Mouse (Mus musculus) common myeloid progenitor, adult 5-6 weeks (primary cell): ENCODE measurements at regions not wholly inside any gene's neighbourhood (a gene's known extent, or its start where the extent isn't known, plus 50 kb on each side); places are given as distances from the start of the nearest gene placed in this dataset.

Experiments
- ATAC-seq: replicated peaks from 2 replicates; pipeline ENCODE4 v1.8.0; 2016; ENCODE audit warnings: low read depth, mild to moderate bottlenecking, moderate TSS enrichment, inconsistent platforms; ENCODE audit not compliant: poor library complexity, severe bottlenecking

- no peak for ATAC-seq
These were observed 329.4 kb downstream of the Galc start for GRCm38 (mm10) chr12:97929877-97930276.

- no peak for ATAC-seq
These were observed 332.2 kb downstream of the Galc start for GRCm38 (mm10) chr12:97927036-97927435.

- ATAC-seq = no peak
These were observed 337.7 kb downstream of the Galc start for GRCm38 (mm10) chr12:97921349-97922264.

- ATAC-seq = no peak
These were observed 340.8 kb downstream of the Galc start for GRCm38 (mm10) chr12:97918416-97918815.

GRCm38 (mm10) chr12:97915026-97915425 lies 344.2 kb downstream of the Galc start:
- ATAC-seq = no peak

- ATAC-seq = no peak
These were observed 346.5 kb downstream of the Galc start for GRCm38 (mm10) chr12:97912730-97913129.

GRCm38 (mm10) chr12:97899266-97899665 lies 360.0 kb downstream of the Galc start:
- ATAC-seq = no peak

GRCm38 (mm10) chr12:97898178-97898577 lies 361.1 kb downstream of the Galc start:
- no peak for ATAC-seq

GRCm38 (mm10) chr12:97895981-97896380 lies 363.3 kb downstream of the Galc start:
- no peak for ATAC-seq

- ATAC-seq = no peak
These were observed 370.3 kb downstream of the Galc start for GRCm38 (mm10) chr12:97888801-97889455.

GRCm38 (mm10) chr12:97888291-97888800 lies 370.9 kb downstream of the Galc start:
- ATAC-seq = no peak

GRCm38 (mm10) chr12:97882439-97882838 lies 376.8 kb downstream of the Galc start:
- ATAC-seq = no peak

- peak; percentile 90 for ATAC-seq
These were observed 386.9 kb downstream of the Galc start for GRCm38 (mm10) chr12:97872391-97872790.

GRCm38 (mm10) chr12:97862921-97863320 lies 396.3 kb downstream of the Galc start:
- no peak for ATAC-seq

GRCm38 (mm10) chr12:97836202-97836908 lies 422.9 kb downstream of the Galc start:
- no peak for ATAC-seq

- no peak for ATAC-seq
These were observed 465.7 kb downstream of the Galc start for GRCm38 (mm10) chr12:97793364-97794120.

- no peak for ATAC-seq
These were observed 475.8 kb downstream of the Galc start for GRCm38 (mm10) chr12:97783476-97783875.

GRCm38 (mm10) chr12:97759116-97759515 lies 500.1 kb downstream of the Galc start:
- no peak for ATAC-seq

- no peak for ATAC-seq
These were observed 500.6 kb downstream of the Galc start for GRCm38 (mm10) chr12:97758624-97759023.

GRCm38 (mm10) chr12:97750166-97750565 lies 509.1 kb downstream of the Galc start:
- ATAC-seq = no peak
